Mouse (Mus musculus): ENCODE data around the gene Usp12. TPM values are rescaled to one million over a fixed set of nuclear protein-coding genes. Genes with fewer than 3 reads are reported as not detected.

The Usp12 gene
- polyA plus RNA-seq (2014; fragmentation: Nextera tagmentation; extraction: Ambion mirVana), result 12.9 and 13.8 TPM in 2 replicates

DNA sequence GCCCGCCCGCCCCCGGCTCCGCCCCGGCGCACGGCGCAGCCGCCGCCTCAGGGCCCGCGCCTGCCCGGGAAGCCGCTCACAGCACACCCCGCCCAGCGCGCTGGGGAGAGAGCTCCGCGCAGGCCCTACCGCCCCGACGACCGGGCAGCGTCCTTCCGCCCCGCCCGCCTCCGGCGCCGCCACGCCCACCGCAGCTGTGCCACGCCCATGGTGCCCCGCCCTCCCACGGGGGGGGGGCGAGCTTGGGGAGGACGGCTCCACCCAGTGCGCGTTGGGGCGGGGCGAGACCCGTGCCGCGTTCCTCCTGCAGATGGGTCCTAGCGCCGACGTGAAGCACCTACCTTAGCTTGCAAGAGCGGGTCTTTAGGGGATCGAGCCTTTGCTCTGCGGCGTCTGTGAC is at the start of gene Usp12:
TSS of gene Usp12 (minus strand) at position 154 of the 400 bp plus-strand sequence.
- DNase-seq (ENCODE audit: low spot score) (peak; percentile 99), ATAC-seq (ENCODE audit: insufficient read depth, low FRiP score, low TSS enrichment) (peak; percentile 94)
- WGBS, result 0% methylated on average over 16 of the region's 51 CpGs
- Histone ChIP-seq H3K27me3 (ENCODE audit: control insufficient read depth, insufficient read depth, low read length) (no peaks in the 10 kb centered on the region), H3K4me1 (ENCODE audit: control insufficient read depth, insufficient read depth, low read length) (peaks cover 8% of the 10 kb centered on the region), H3K4me2 (ENCODE audit: low read depth) (peak within 1 kb of the TSS; percentile 77), H3K4me3 (ENCODE audit: low read depth, low read length) (peak within 1 kb of the TSS; percentile 94), H3K9ac (ENCODE audit: low read length) (peak within 1 kb of the TSS; percentile 93), H3K27ac (ENCODE audit: low read depth, low read length) (peak within 1 kb of the TSS; percentile 90), H3K36me3 (ENCODE audit: control insufficient read depth, insufficient read depth, low read length) (no peaks in the 10 kb centered on the region), H3K9me3 (ENCODE audit: control insufficient read depth, low read length) (no peaks in the 10 kb centered on the region)

DNA sequence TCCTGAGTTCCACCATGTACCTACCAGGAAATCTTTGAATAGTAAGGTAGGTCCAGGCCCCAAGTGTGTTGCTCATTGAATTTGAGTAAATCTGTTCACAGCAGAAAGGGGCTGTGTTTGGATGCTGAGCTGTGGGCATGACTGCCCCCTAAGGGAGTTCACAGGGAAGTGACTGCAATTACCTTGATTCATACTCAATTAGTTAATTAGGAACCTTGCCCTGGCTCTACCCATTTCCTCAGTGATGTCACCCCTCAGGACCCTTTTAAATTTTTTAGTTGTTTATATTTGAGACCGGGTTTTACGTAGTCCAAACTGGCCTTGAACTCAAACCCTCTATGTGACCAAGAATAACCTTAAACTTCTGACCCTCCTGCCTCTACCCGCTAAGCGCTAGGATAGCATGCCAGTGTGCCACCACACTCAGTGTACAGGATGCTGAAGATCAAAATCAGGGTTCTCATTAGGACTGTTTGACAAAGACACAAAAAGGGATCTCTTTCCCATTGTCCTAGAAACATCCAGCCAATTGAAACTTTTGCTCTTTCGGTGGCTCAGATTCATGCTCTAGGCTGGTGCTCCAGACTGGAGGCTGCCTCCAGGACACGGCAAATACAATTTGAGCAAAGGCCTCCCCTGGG is 49.6 kb upstream of the Usp12 start:
- Histone ChIP-seq H3K4me3 (ENCODE audit: low read depth, low read length) (peak overlapping the region; percentile 72), H3K4me2 (ENCODE audit: low read depth) (peak overlapping the region; percentile 63), H3K9ac (ENCODE audit: low read length) (peak overlapping the region; percentile 81), H3K9me3 (ENCODE audit: control insufficient read depth, low read length) (no peaks in the 10 kb centered on the region), H3K27me3 (ENCODE audit: control insufficient read depth, insufficient read depth, low read length) (no peaks in the 10 kb centered on the region), H3K4me1 (ENCODE audit: control insufficient read depth, insufficient read depth, low read length) (peaks cover 3% of the 10 kb centered on the region; the same call in 1 of the 2 replicates), H3K36me3 (ENCODE audit: control insufficient read depth, insufficient read depth, low read length) (no peaks in the 10 kb centered on the region), H3K27ac (ENCODE audit: low read depth, low read length) (0 out of 2 replicates have a peak overlapping the region, but pooled peaks have one; percentile 58)
- ATAC-seq (ENCODE audit: insufficient read depth, low FRiP score, low TSS enrichment), result peak; percentile 48
- DNase-seq (ENCODE audit: low spot score), result no peak
- 8% methylated on average over 6 of the region's 6 CpGs for WGBS

DNA sequence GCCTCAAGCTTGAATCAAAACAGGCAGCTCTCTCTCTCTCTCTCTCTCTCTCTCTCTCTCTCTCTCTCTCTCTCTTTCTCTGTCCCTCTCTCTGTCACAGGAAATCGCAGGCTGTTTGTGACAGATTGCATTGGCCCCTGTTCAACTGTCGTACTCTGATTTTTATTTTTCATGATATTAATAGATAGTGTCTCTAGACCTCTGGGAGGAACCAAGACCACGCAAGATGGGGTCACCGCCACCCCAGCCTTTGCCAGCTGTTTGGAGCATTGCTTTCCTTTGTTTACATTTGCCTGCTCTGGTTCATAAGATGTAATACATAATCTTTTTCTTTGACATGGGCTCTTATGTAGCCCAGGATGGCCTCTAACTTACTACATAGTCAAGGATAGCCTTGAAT is 47.2 kb upstream of the Usp12 start:
- Histone ChIP-seq H3K27ac (ENCODE audit: low read depth, low read length) (no peak overlapping the region), H3K36me3 (ENCODE audit: control insufficient read depth, insufficient read depth, low read length) (peaks cover 6% of the 10 kb centered on the region), H3K9me3 (ENCODE audit: control insufficient read depth, low read length) (no peaks in the 10 kb centered on the region), H3K4me2 (ENCODE audit: low read depth) (no peak overlapping the region), H3K27me3 (ENCODE audit: control insufficient read depth, insufficient read depth, low read length) (no peaks in the 10 kb centered on the region), H3K9ac (ENCODE audit: low read length) (no peak overlapping the region), H3K4me3 (ENCODE audit: low read depth, low read length) (no peak overlapping the region), H3K4me1 (ENCODE audit: control insufficient read depth, insufficient read depth, low read length) (peaks cover 3% of the 10 kb centered on the region; the same call in 1 of the 2 replicates)
- DNase-seq (ENCODE audit: low spot score) (no peak), ATAC-seq (ENCODE audit: insufficient read depth, low FRiP score, low TSS enrichment) (no peak)
- 94% methylated on average over 4 of the region's 4 CpGs for WGBS

DNA sequence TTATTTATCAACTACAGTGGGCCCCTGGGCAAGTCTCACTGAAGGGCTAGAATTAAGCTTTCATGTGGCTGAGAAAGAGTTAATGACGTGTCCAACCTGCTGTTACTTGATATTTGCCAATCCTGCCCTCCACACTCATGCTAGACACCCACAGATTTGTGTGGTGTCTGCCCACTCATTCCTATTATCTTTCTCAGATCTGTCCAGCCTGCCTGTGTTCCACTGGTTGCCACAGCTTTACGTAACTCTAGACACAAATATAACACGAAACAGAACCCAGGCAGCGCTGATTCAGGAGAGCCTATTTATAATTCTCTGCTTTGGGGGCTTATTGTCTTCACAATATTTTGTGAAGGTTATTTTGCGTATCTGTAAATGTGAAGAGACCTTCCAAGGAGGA is 46.5 kb upstream of the Usp12 start:
- peaks cover 6% of the 10 kb centered on the region for H3K36me3 ChIP-seq (ENCODE audit: control insufficient read depth, insufficient read depth, low read length)
- 90% methylated on average over 5 of the region's 5 CpGs for WGBS

DNA sequence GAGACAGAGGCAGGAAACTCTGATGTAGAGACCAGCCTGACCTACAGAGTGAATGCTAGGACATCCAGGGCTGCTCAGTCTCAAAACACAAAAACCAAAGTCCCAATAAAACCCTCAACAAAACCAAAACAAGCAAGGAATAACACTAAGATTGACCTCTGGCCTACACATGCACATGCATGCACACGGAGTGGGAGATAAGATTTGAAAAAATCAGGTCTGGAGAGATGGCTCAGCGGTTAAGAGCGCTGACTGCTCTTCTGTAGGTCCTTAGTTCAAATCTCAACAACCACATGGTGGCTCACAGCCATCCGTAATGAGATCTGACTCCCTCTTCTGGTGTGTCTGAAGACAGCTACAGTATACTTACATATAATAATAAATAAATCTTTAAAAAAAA is 45.6 kb upstream of the Usp12 start:
- Histone ChIP-seq H3K4me2 (ENCODE audit: low read depth) (no peak overlapping the region), H3K36me3 (ENCODE audit: control insufficient read depth, insufficient read depth, low read length) (peaks cover 6% of the 10 kb centered on the region), H3K9me3 (ENCODE audit: control insufficient read depth, low read length) (no peaks in the 10 kb centered on the region), H3K4me1 (ENCODE audit: control insufficient read depth, insufficient read depth, low read length) (no peaks in the 10 kb centered on the region), H3K9ac (ENCODE audit: low read length) (no peak overlapping the region), H3K27ac (ENCODE audit: low read depth, low read length) (no peak overlapping the region), H3K27me3 (ENCODE audit: control insufficient read depth, insufficient read depth, low read length) (no peaks in the 10 kb centered on the region), H3K4me3 (ENCODE audit: low read depth, low read length) (no peak overlapping the region)
- no peak for DNase-seq (ENCODE audit: low spot score)
- ATAC-seq (ENCODE audit: insufficient read depth, low FRiP score, low TSS enrichment), result no peak
- WGBS, result 81% methylated on average over 4 of the region's 4 CpGs

More for the DNA sequence above, 46.5 kb upstream of the Usp12 start:
- no peak overlapping the region for H3K9ac ChIP-seq (ENCODE audit: low read length)
- H3K27ac ChIP-seq (ENCODE audit: low read depth, low read length), result no peak overlapping the region
- no peaks in the 10 kb centered on the region for H3K9me3 ChIP-seq (ENCODE audit: control insufficient read depth, low read length)
- H3K4me2 ChIP-seq (ENCODE audit: low read depth), result no peak overlapping the region
- H3K4me1 ChIP-seq (ENCODE audit: control insufficient read depth, insufficient read depth, low read length), result peaks cover 3% of the 10 kb centered on the region; the same call in 1 of the 2 replicates
- no peak for ATAC-seq (ENCODE audit: insufficient read depth, low FRiP score, low TSS enrichment)
- H3K27me3 ChIP-seq (ENCODE audit: control insufficient read depth, insufficient read depth, low read length), result no peaks in the 10 kb centered on the region
- DNase-seq (ENCODE audit: low spot score), result no peak
- no peak overlapping the region for H3K4me3 ChIP-seq (ENCODE audit: low read depth, low read length)

DNA sequence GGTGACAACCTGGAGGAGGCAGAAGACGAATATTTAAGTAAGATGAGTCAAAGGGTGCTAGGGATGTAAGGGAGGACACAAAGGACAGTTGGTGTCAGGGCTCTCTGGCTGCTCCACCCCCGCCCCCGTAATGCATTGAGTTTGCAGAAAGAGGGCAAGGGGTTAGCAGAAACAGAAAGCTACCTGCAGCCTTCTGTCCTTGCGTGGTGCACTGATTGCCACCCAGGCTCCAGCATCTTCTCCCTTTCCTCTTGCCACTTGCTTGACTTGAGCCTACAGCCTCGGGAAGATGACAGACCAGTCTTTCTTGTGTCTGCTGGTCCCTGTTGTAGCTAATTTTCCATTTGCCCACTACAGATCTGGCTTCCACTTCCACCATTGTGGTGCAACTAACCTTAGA is 45.0 kb upstream of the Usp12 start:
- Histone ChIP-seq H3K36me3 (ENCODE audit: control insufficient read depth, insufficient read depth, low read length) (peaks cover 8% of the 10 kb centered on the region), H3K27ac (ENCODE audit: low read depth, low read length) (no peak overlapping the region), H3K4me1 (ENCODE audit: control insufficient read depth, insufficient read depth, low read length) (no peaks in the 10 kb centered on the region), H3K9ac (ENCODE audit: low read length) (no peak overlapping the region), H3K27me3 (ENCODE audit: control insufficient read depth, insufficient read depth, low read length) (no peaks in the 10 kb centered on the region), H3K4me3 (ENCODE audit: low read depth, low read length) (no peak overlapping the region), H3K9me3 (ENCODE audit: control insufficient read depth, low read length) (no peaks in the 10 kb centered on the region), H3K4me2 (ENCODE audit: low read depth) (no peak overlapping the region)
- WGBS, result 43% methylated on average over 5 of the region's 5 CpGs
- DNase-seq (ENCODE audit: low spot score), result no peak
- no peak for ATAC-seq (ENCODE audit: insufficient read depth, low FRiP score, low TSS enrichment)

- DNase-seq (ENCODE audit: low spot score) (no peak), ATAC-seq (ENCODE audit: insufficient read depth, low FRiP score, low TSS enrichment) (no peak)
- no peaks in the 10 kb centered on the region for H3K9me3 ChIP-seq (ENCODE audit: control insufficient read depth, low read length)
- H3K27me3 ChIP-seq (ENCODE audit: control insufficient read depth, insufficient read depth, low read length), result no peaks in the 10 kb centered on the region
- no peak overlapping the region for H3K9ac ChIP-seq (ENCODE audit: low read length)
- peaks cover 2% of the 10 kb centered on the region; the same call in 1 of the 2 replicates for H3K4me1 ChIP-seq (ENCODE audit: control insufficient read depth, insufficient read depth, low read length)
- H3K4me2 ChIP-seq (ENCODE audit: low read depth), result no peak overlapping the region
- 42% methylated on average over 12 of the region's 12 CpGs for WGBS
- peaks cover 11% of the 10 kb centered on the region for H3K36me3 ChIP-seq (ENCODE audit: control insufficient read depth, insufficient read depth, low read length)
- H3K4me3 ChIP-seq (ENCODE audit: low read depth, low read length), result no peak overlapping the region
- no peak overlapping the region for H3K27ac ChIP-seq (ENCODE audit: low read depth, low read length)
Observed at GRCm38 (mm10) chr5:146838836-146839648, 44.2 kb upstream of the Usp12 start.

- 67% methylated on average over 7 of the region's 7 CpGs for WGBS
- Histone ChIP-seq H3K4me1 (ENCODE audit: control insufficient read depth, insufficient read depth, low read length) (peaks cover 6% of the 10 kb centered on the region; the same call in 1 of the 2 replicates), H3K9ac (ENCODE audit: low read length) (no peak overlapping the region), H3K4me3 (ENCODE audit: low read depth, low read length) (no peak overlapping the region), H3K27ac (ENCODE audit: low read depth, low read length) (no peak overlapping the region), H3K4me2 (ENCODE audit: low read depth) (no peak overlapping the region), H3K9me3 (ENCODE audit: control insufficient read depth, low read length) (no peaks in the 10 kb centered on the region), H3K36me3 (ENCODE audit: control insufficient read depth, insufficient read depth, low read length) (peaks cover 11% of the 10 kb centered on the region), H3K27me3 (ENCODE audit: control insufficient read depth, insufficient read depth, low read length) (no peaks in the 10 kb centered on the region)
- ATAC-seq (ENCODE audit: insufficient read depth, low FRiP score, low TSS enrichment) (no peak), DNase-seq (ENCODE audit: low spot score) (no peak)
Observed at GRCm38 (mm10) chr5:146837967-146838720, 43.3 kb upstream of the Usp12 start.

Data from neural tube, embryonic 11.5 days (tissue).